Mouse (Mus musculus) midbrain, postnatal 0 days (tissue): Measurements from ENCODE around the gene Arhgap6. TPM values are rescaled to one million over a fixed set of nuclear protein-coding genes. Genes with fewer than 3 reads are reported as not detected.

Experiments
- ATAC-seq: fragments of 200-750 bp; cut with Nextera tagmentation; 2 replicates; pipeline ENCODE4 v1.8.0; 2017; ENCODE audit warnings: moderate number of reproducible peaks, mild to moderate bottlenecking, moderate TSS enrichment, moderate library complexity; ENCODE audit not compliant: low FRiP score
- DNase-seq: peaks from one replicate; pipeline ENCODE4 v3.0.0-alpha.2; 2015; ENCODE audit warnings: low spot score
- H3K27ac ChIP-seq: fragments of 300-500 bp; sonication (generic); 2 replicates; pipeline ENCODE4 v1.5.1; 2014; ENCODE audit warnings: low read depth, mild to moderate bottlenecking, low read length, mixed read lengths
- H3K27me3 ChIP-seq: fragments of 300-500 bp; sonication (generic); 2 replicates; pipeline ENCODE4 v1.6.1; 2014; ENCODE audit warnings: low read length, control low read depth, mixed read lengths; ENCODE audit not compliant: insufficient read depth
- H3K36me3 ChIP-seq: fragments of 300-500 bp; sonication (generic); 2 replicates; pipeline ENCODE4 v1.6.1; 2014; ENCODE audit warnings: low read length, control low read depth, mixed read lengths; ENCODE audit not compliant: insufficient read depth
- H3K4me1 ChIP-seq: fragments of 300-500 bp; sonication (generic); 2 replicates; pipeline ENCODE4 v1.6.1; 2014; ENCODE audit warnings: mild to moderate bottlenecking, control low read depth, antibody characterized with exemption, low read length, mixed read lengths; ENCODE audit not compliant: insufficient read depth
- H3K4me2 ChIP-seq: fragments of 300-500 bp; sonication (generic); 2 replicates; pipeline ENCODE4 v1.6.1; 2014; ENCODE audit warnings: low read depth, mild to moderate bottlenecking, low read length, mixed read lengths; ENCODE audit not compliant: poor library complexity, severe bottlenecking
- H3K4me3 ChIP-seq: fragments of 300-500 bp; sonication (generic); 2 replicates; pipeline ENCODE4 v1.5.1; 2014; ENCODE audit warnings: low read depth, mild to moderate bottlenecking, low read length, moderate library complexity
- H3K9ac ChIP-seq: fragments of 300-500 bp; sonication (generic); replicated peaks from 2 replicates; pipeline ENCODE4 v1.6.1; 2014; ENCODE audit warnings: mild to moderate bottlenecking, low read length, moderate library complexity, mixed read lengths; ENCODE audit not compliant: poor library complexity, severe bottlenecking
- H3K9me3 ChIP-seq: fragments of 300-500 bp; sonication (generic); 2 replicates; pipeline ENCODE4 v1.6.1; 2016; ENCODE audit warnings: low read length, control low read depth
- CTCF ChIP-seq: IDR thresholded peaks from 2 replicates; pipeline ENCODE4 v1.5.1; 2016; ENCODE audit warnings: antibody characterized with exemption, mild to moderate bottlenecking
- WGBS: fragments of 180-500 bp; shearing (Covaris S2); extraction: QIAGEN DNeasy Blood & Tissue Kit; methylation state at CpG from one replicate; pipeline ENCODE4 v1.1.7; 2014; 5-methylcytosine and 5-hydroxymethylcytosine counted together
- polyA plus RNA-seq: library from polyadenylated mRNA; unstranded; fragments of >200 nt; fragmentation: Nextera tagmentation; extraction: Ambion mirVana; gene quantifications from 2 replicates; pipeline ENCODE4 v1.2.1, GENCODE M21; 2015
- total RNA-seq: library from RNA; depleted of rRNA; stranded (reverse); fragments of >200 nt; gene quantifications from 2 replicates; pipeline ENCODE4 v1.2.3, GENCODE M21; 2014

The Arhgap6 gene
- total and polyA plus RNA-seq, 2 experiments from 2014 or later, result 0.93 to 2.1 TPM

GRCm38 (mm10) chrX:169178634-169179033, 383.7 kb downstream of the Arhgap6 start:
- WGBS, result 51% methylated on average over 2 of the region's 2 CpGs
- TF ChIP-seq CTCF, result no peak
- DNase-seq (no peak), ATAC-seq (no peak)
- no peaks in the 10 kb centered on the region for H3K9me3 ChIP-seq
- no peak overlapping the region for H3K27ac ChIP-seq
- H3K27me3 ChIP-seq, result no peaks in the 10 kb centered on the region
- H3K9ac ChIP-seq, result no peak overlapping the region
- H3K4me1 ChIP-seq, result no peaks in the 10 kb centered on the region
- H3K36me3 ChIP-seq, result no peaks in the 10 kb centered on the region
- H3K4me3 ChIP-seq, result no peak overlapping the region
- H3K4me2 ChIP-seq, result no peak overlapping the region

GRCm38 (mm10) chrX:169187100-169187499, 392.2 kb downstream of the Arhgap6 start, which contains the start of gene Amelx:
TSS of gene Amelx (minus strand) at chrX:169187200.
- H3K9me3 ChIP-seq, result no peaks in the 10 kb centered on the region
- no peak within 1 kb of the TSS for H3K27ac ChIP-seq
- no peak for TF ChIP-seq CTCF
- H3K27me3 ChIP-seq, result no peaks in the 10 kb centered on the region
- no peaks in the 10 kb centered on the region for H3K36me3 ChIP-seq
- no peak for DNase-seq
- ATAC-seq, result no peak
- 83% methylated on average over 5 of the region's 5 CpGs for WGBS
- H3K4me1 ChIP-seq, result no peaks in the 10 kb centered on the region
- H3K4me3 ChIP-seq, result no peak within 1 kb of the TSS
- H3K4me2 ChIP-seq, result no peak within 1 kb of the TSS
- H3K9ac ChIP-seq, result no peak within 1 kb of the TSS

- TF ChIP-seq CTCF, result no peak
- no peaks in the 10 kb centered on the region for H3K4me1 ChIP-seq
- H3K9me3 ChIP-seq, result no peaks in the 10 kb centered on the region
- no peak overlapping the region for H3K9ac ChIP-seq
- DNase-seq (no peak), ATAC-seq (no peak)
- H3K4me2 ChIP-seq, result no peak overlapping the region
- H3K27ac ChIP-seq, result no peak overlapping the region
- WGBS, result 72% methylated on average over 3 of the region's 3 CpGs
- H3K36me3 ChIP-seq, result no peaks in the 10 kb centered on the region
- H3K4me3 ChIP-seq, result no peak overlapping the region
- peaks cover 6% of the 10 kb centered on the region; the same call in 1 of the 2 replicates for H3K27me3 ChIP-seq
Observed at GRCm38 (mm10) chrX:169210019-169210418, 415.1 kb downstream of the Arhgap6 start.

- no peak for DNase-seq
- H3K4me3 ChIP-seq, result no peak overlapping the region
- 74% methylated on average over 8 of the region's 8 CpGs for WGBS
- no peaks in the 10 kb centered on the region for H3K9me3 ChIP-seq
- no peaks in the 10 kb centered on the region for H3K27me3 ChIP-seq
- no peak for ATAC-seq
- no peaks in the 10 kb centered on the region for H3K36me3 ChIP-seq
- no peak overlapping the region for H3K9ac ChIP-seq
- H3K27ac ChIP-seq, result no peak overlapping the region
- no peak for TF ChIP-seq CTCF
- H3K4me1 ChIP-seq, result no peaks in the 10 kb centered on the region
- H3K4me2 ChIP-seq, result no peak overlapping the region
Observed at GRCm38 (mm10) chrX:169220064-169220463, 425.2 kb downstream of the Arhgap6 start.

- no peak for TF ChIP-seq CTCF
- 83% methylated on average over 3 of the region's 3 CpGs for WGBS
- no peak overlapping the region for H3K9ac ChIP-seq
- no peak overlapping the region for H3K4me3 ChIP-seq
- DNase-seq (no peak), ATAC-seq (no peak)
- no peak overlapping the region for H3K4me2 ChIP-seq
- H3K27ac ChIP-seq, result no peak overlapping the region
- H3K4me1 ChIP-seq, result no peaks in the 10 kb centered on the region
- no peaks in the 10 kb centered on the region for H3K9me3 ChIP-seq
- H3K36me3 ChIP-seq, result no peaks in the 10 kb centered on the region
- H3K27me3 ChIP-seq, result no peaks in the 10 kb centered on the region
Observed at GRCm38 (mm10) chrX:169222357-169223062, 427.6 kb downstream of the Arhgap6 start.

- no peak for ATAC-seq
- no peak overlapping the region for H3K4me2 ChIP-seq
- no peak overlapping the region for H3K27ac ChIP-seq
- H3K36me3 ChIP-seq, result no peaks in the 10 kb centered on the region
- 73% methylated on average over 1 of the region's 1 CpGs for WGBS
- no peak overlapping the region for H3K9ac ChIP-seq
- H3K9me3 ChIP-seq, result no peaks in the 10 kb centered on the region
- no peak overlapping the region for H3K4me3 ChIP-seq
- H3K4me1 ChIP-seq, result no peaks in the 10 kb centered on the region
- no peaks in the 10 kb centered on the region; the same call in 1 of the 2 replicates for H3K27me3 ChIP-seq
- TF ChIP-seq CTCF, result no peak
- DNase-seq, result no peak
Observed at GRCm38 (mm10) chrX:169255915-169256314, 461.0 kb downstream of the Arhgap6 start.
